Mouse (Mus musculus) monocyte, adult 5-6 weeks (primary cell): ENCODE data around the gene Olfr877. TPM values are rescaled to one million over a fixed set of nuclear protein-coding genes. Genes with fewer than 3 reads are reported as not detected.

Experiments
- ATAC-seq: fragments of 153-309, 156-312 bp; replicated peaks from 2 replicates; pipeline ENCODE4 v1.8.0; 2017; ENCODE audit warnings: mild to moderate bottlenecking; ENCODE audit not compliant: low TSS enrichment, insufficient number of reproducible peaks, severe bottlenecking, poor library complexity, low FRiP score
- total RNA-seq: library from RNA; stranded (forward); fragments of 200-1000, 200-491, 200-594 nt; gene quantifications from 3 replicates; pipeline ENCODE4 v1.2.3, GENCODE M21; 2017

Gene Olfr877
- total RNA-seq = not detected in 3 replicates

DNA sequence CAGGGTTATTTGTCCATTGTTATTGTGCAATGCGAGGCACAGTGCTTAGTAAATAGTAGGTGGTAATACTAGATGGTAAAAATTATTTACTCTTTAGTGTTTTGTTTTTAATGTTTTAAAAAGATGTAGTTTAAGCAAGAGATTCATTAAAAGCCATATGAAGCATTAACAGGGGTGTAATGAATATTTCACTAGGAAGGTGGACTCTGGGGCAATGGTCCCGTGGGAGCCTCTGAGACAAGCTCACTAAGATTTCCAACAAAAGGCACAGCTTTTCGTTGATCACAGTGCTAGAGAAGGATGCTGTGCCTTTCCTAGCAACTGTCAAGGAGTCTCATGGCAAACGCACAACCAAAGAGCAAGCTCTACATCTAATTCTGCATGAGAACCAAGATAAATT is at the start of gene Olfr877:
Gene Olfr877 (plus strand): TSS at position 301 of the 400 bp plus-strand sequence.
- no peak for ATAC-seq

DNA sequence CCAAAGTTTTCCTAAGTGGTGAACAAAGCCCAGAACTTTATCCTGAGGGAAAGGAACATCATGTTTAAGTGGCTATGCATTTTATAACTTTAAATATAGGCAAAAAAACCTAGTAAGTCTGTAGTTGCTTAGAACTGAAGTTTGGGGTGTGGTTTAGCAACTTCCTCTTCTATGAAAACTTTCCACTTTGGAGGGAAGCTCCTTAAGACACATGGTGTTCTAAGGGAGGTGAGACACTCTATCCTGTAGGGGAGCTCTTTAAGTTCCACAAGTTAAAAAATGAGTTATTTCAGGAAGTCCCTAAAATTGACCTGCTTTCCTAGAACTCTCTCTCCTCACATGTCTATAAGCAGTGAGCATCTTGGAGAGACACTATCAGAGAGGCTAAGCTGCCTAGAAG is 46.8 kb upstream of the Olfr877 start:
- ATAC-seq = no peak

DNA sequence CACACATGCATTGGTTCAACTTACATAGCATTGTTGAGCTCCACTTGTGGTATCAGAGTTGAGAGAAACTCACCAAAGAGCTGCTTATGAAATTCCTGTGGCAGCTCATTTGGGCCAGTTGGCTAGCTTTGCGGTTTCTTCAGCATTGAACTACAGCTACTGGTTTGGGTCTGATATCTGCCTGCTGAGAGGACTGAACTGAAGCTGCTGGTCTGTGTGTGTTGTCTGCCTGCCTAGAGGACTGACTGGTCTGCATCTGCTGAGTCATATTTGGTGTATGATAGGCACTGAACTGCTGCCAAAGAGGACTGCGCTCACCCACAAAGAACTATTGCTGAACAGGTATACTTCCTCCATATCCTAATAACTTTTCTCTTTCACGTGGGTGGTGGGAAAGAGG is 45.6 kb upstream of the Olfr877 start:
- no peak for ATAC-seq

DNA sequence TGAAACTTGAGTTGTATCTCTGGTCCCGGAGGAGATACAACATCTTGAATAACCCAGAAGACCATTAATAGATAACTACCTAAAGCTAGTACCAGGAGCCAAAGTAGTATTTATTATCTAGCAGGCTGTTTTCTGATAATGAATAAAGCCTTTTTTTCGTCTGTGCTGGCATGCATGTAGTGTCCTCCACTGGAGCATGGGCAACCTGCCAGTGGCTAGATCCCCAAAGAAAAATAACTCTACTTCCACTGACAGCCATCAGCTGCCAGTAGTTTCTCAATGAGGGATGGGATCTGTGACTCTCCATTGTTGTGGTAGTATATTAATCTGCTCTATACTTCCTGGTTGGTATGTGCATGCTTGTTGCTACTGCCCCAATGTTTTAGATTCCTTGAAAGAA is 45.1 kb upstream of the Olfr877 start:
- ATAC-seq = no peak

DNA sequence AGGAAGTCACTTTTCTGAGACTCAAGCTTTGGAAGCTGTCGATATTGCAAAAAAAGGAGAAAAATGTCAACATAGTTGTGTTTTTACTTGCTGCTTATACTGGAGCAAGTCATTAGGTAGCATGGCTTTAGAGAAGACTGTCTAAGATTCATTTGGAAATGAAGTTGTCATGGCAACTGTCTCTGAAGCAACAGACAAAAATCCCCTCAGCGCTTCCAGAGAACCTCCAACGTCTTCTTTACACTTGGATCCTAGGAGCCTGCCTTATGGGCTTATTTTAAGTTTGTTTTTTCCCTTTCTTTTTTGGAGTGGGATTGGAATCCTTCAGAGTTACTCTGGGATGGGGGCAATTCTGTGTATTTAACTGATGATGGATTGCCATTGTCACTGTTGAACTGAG is 39.4 kb upstream of the Olfr877 start:
- no peak for ATAC-seq

DNA sequence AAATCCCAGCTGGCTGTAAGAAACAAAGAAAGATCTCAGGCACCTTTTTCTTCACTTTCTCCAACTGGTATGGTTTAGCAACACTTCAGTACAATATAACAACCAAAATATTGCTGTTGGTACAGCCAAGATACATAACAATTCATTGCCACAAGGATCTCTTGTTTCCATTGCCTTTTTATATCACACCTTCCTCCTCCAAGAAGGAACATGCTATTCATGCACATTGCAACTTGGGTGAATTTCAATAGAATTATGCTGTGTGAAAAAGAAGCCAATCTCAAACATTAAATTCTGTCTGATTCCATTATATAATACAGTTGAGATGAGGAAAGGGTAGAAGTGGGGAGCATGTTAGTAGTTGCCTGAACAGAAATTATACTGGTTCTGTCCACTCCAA is 24.2 kb upstream of the Olfr877 start:
- no peak for ATAC-seq

DNA sequence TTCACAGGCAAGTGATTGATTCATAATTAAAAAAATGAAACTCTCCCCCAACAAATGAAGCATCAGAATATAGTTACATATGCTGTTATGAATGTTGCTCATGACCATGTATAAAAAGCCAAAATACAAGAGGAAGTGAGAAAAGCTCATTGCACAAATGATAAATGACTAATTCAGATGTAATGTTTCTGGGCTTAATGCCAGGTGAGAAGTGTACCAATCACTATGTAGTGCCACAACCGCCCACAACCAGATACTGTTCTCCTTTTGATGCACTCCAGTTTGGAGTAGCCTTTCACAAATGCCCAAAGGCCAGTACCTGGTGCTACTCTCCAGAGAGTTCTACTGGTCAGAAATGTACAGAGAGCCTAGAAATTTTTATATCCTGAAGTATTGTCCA is 20.7 kb upstream of the Olfr877 start:
- no peak for ATAC-seq

DNA sequence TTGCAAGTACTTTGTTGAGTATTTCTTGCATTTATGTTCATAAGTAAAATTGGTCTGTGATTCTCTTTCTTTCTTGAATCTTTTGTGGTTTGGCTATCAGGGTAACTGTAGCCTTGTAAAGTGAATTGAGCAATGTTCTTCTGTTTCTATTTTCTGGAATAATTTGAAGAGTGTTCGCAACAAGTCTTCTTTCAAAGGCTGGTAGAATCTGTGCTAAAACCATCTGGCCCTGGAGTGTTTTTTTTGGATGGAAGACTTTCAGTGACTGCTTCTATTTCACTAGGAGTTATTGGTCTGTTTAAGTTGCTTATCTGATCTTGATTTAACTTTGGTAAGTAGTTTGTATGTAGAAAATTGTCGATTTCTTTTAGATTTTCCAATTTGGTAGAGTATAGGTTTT is 4.8 kb upstream of the Olfr877 start:
- no peak for ATAC-seq

DNA sequence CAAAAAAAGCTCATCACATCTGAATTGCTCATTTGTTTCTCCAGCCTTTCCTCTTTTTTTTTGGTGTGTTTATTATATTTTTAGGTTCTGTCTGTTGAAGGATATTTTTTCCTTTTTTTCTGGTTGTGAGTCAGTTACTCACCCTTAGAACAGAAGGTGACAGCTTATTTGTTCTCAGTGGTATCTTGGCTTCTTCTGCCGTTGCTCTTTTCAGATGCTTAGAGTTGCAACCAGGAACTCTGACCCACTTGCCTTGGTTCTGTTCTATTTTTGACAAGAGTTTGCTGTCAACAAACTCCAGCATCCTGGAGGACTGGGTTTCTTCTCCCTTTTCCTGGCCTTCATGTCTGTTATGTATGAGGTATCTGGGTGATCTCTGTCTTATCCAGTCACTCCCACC is 9.3 kb downstream of the Olfr877 start:
- no peak for ATAC-seq

DNA sequence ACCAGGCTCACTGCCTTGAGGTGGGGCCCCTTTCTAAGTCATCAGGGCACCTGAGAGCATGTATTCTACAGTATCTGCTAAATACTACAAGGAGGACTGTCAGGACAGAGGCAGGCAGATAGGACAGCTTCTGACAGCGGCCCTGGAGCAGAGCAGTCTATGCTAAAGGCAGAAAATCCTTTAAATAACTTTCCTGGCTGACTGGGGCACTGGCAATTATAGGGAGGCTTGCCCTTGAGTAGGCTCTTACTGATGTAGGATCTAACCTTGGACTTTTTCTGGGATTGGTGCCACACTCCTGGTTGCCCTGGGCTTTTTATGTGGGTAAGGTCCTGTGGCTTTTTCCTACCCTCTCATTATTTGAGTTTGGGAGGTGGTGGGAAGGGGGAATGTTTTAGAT is 16.2 kb downstream of the Olfr877 start:
- ATAC-seq = no peak

DNA sequence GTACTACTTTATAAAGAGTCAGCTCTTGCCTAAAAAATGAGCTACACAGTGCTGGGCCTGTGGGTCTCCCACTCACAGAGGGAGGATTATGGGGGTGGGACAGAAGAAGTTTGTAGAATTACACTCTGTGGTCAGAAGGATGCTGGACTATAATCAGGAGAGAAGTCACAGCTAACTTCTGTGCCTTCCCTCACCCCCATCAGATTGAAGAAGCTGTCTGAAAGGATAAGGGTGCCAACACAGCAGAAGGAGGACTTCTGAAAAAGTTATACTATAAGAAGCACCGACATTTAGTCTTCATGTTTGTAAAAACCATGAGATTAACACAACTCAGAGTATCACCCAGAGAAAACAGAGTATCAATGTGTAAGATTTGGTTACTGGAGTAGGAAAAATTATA is 17.0 kb downstream of the Olfr877 start:
- no peak for ATAC-seq

DNA sequence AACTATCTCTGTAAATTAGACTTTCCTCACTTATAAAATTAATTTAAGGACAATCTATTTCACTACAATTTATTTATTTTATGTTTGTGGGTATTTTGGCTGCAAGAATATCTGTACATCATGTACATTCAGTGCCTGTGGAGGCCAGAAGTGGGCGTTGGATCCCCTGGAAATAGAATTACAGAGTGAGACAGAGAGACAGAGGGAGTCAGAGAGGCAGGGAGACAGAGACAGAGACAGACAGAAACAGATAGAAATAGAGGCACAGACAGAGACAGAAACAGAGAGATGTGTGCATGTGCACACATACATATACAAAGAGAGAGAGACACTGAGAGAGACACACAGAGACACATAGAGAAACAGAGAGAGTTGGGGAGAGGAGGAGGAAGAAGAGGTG is 17.5 kb downstream of the Olfr877 start:
- ATAC-seq = no peak

DNA sequence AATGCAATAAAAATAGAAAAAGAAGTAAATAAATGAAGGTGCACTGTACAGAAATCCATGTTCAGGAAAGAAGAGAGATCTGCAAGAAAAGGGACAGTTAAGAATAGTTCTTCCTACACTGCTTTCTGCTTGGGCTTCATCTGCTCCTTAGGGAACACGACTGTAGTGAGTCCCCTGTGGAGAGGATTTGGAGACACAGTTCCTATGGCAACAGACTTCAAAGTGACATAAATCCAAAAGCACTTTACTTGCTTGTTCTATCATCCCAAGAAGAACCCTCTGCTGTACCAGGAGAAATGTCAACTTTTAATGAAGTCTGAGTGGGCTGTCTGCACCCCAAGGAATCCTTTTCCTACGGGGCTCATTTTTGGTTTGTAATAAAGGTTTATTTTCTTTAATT is 36.9 kb downstream of the Olfr877 start:
- ATAC-seq = no peak

DNA sequence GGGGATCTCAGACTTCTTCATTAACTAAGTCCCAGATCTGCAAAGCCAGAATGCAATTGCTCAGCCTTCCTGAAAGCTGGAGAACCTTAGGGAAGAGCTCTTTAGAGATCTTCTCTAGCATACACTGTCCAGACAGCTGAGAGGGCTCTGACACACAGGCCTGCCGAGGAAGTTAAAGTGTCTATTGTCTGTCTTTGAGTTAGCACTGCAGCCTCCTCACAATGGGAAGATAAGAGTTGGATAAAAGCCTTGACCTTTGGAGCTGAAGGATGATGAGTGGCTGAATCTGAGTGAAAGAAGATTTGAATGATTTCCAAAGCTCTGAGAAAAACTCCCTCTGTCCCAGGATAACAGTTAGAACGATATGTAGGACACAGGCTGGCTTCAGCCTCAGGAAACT is 42.6 kb downstream of the Olfr877 start, which contains the start of gene Olfr145:
Gene Olfr145 (plus strand): TSS at position 64 of the 400 bp plus-strand sequence.
- no peak for ATAC-seq

DNA sequence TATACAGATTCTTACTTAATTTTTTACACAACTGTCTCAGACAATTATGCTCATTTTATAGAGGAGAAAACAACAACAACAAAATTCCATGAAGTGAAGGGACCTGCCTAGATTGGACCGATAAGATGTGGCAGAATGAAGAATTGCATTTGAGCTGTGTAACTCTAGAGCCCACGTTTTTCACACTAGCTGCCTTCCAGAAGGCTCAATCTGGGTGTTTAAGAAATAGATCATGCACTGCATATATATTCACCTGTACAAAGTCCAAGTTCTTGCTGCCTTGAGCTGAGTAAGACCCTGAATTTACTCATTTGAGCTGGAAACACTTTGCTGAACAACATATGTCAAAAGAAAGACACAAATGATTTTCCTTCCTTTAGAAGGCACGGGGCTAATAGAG is 51.5 kb downstream of the Olfr877 start:
- no peak for ATAC-seq

Other genes with a start within 250 kb of the Olfr877 start
- 1.3 to 3.3 TPM in 2 of 3 replicates, not detected in the other for gene Spa17, start 240.5 kb upstream of the Olfr877 start, total RNA-seq
- 27.0 to 51.1 TPM (median 38.1 TPM) in 3 replicates for gene Tbrg1, start 197.0 kb upstream of the Olfr877 start, total RNA-seq
- not detected in 3 replicates for gene Panx3, start 185.0 kb upstream of the Olfr877 start, total RNA-seq
- not detected in 3 replicates for gene Olfr160, start 138.0 kb upstream of the Olfr877 start, total RNA-seq
- not detected in 3 replicates for gene Olfr874, start 109.2 kb upstream of the Olfr877 start, total RNA-seq
- gene Olfr875, start 82.4 kb upstream of the Olfr877 start, total RNA-seq = not detected in 3 replicates
- not detected in 3 replicates for gene Olfr876, start 51.2 kb upstream of the Olfr877 start, total RNA-seq
- gene Olfr145, start 42.5 kb downstream of the Olfr877 start, total RNA-seq = not detected in 3 replicates
- gene Olfr878, start 63.6 kb downstream of the Olfr877 start, total RNA-seq = not detected in 3 replicates
- gene Olfr881, start 137.6 kb downstream of the Olfr877 start, total RNA-seq = 0.38 TPM in 1 of 3 replicates, not detected in the others
- not detected in 3 replicates for gene Olfr883, start 171.5 kb downstream of the Olfr877 start, total RNA-seq
- gene Olfr884, start 192.3 kb downstream of the Olfr877 start, total RNA-seq = not detected in 3 replicates
- gene Olfr885, start 207.1 kb downstream of the Olfr877 start, total RNA-seq = not detected in 3 replicates
- not detected in 3 replicates for gene Olfr887, start 229.8 kb downstream of the Olfr877 start, total RNA-seq